Mouse (Mus musculus): Measurements from ENCODE around the gene Etd. TPM values are rescaled to one million over a fixed set of nuclear protein-coding genes. Genes with fewer than 3 reads are reported as not detected.

The Etd gene
- not detected in 2 replicates for polyA plus RNA-seq (2015; fragmentation: Nextera tagmentation; extraction: Ambion mirVana)

DNA sequence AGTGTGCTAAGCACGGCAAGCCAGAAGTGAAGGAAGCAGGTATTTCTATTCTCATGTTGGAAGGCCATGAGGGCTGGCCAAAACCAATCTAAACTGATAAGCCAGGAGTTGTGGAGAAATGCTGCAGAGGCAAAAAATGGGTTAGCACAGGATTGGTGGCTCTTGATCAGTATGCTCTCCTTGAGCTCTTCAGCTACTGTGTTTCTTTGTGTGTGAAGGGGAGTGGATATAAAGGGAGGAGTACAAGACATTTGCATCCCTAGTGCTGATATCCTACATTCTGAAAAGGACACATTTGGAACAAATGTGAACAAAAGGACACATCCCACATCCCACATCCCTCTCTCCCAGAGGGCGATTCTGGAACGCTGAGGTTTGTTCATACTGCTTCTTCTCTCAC, at the start of gene Etd:
Gene Etd (plus strand): TSS at position 301 of the 400 bp plus-strand sequence.

Other genes starting within 250 kb of the Etd start
- 1.1 and 1.8 TPM in 2 replicates for gene Plac1, start 194.8 kb upstream of the Etd start, polyA plus RNA-seq (2015; fragmentation: Nextera tagmentation; extraction: Ambion mirVana)
- 6.1 and 6.6 TPM in 2 replicates for gene Fam122b, start 165.1 kb upstream of the Etd start, polyA plus RNA-seq (2015; fragmentation: Nextera tagmentation; extraction: Ambion mirVana)
- not detected in 2 replicates for gene Fam122c, start 161.5 kb upstream of the Etd start, polyA plus RNA-seq (2015; fragmentation: Nextera tagmentation; extraction: Ambion mirVana)
- 33.6 and 43.3 TPM in 2 replicates for gene Mospd1, start 64.4 kb upstream of the Etd start, polyA plus RNA-seq (2015; fragmentation: Nextera tagmentation; extraction: Ambion mirVana)
- gene Rtl8c, start 173.1 kb downstream of the Etd start, polyA plus RNA-seq (2015; fragmentation: Nextera tagmentation; extraction: Ambion mirVana) = 71.9 and 85.6 TPM in 2 replicates
- 0.26 TPM in 1 of 2 replicates, not detected in the other for gene Gm14597, start 174.1 kb downstream of the Etd start, polyA plus RNA-seq (2015; fragmentation: Nextera tagmentation; extraction: Ambion mirVana)
- 94.8 and 97.5 TPM in 2 replicates for gene Rtl8a, start 208.8 kb downstream of the Etd start, polyA plus RNA-seq (2015; fragmentation: Nextera tagmentation; extraction: Ambion mirVana)
- gene Rtl8b, start 235.5 kb downstream of the Etd start, polyA plus RNA-seq (2015; fragmentation: Nextera tagmentation; extraction: Ambion mirVana) = 63.4 and 69.2 TPM in 2 replicates